Mouse (Mus musculus) neural tube, embryonic 10.5 days (tissue): ENCODE results near the gene Iqcn.

Experiments
- DNase-seq: peaks from one replicate; pipeline ENCODE4 v3.0.0-alpha.2; 2017; ENCODE audit warnings: low spot score; ENCODE audit errors: extremely low spot score

Gene Iqcn

DNA sequence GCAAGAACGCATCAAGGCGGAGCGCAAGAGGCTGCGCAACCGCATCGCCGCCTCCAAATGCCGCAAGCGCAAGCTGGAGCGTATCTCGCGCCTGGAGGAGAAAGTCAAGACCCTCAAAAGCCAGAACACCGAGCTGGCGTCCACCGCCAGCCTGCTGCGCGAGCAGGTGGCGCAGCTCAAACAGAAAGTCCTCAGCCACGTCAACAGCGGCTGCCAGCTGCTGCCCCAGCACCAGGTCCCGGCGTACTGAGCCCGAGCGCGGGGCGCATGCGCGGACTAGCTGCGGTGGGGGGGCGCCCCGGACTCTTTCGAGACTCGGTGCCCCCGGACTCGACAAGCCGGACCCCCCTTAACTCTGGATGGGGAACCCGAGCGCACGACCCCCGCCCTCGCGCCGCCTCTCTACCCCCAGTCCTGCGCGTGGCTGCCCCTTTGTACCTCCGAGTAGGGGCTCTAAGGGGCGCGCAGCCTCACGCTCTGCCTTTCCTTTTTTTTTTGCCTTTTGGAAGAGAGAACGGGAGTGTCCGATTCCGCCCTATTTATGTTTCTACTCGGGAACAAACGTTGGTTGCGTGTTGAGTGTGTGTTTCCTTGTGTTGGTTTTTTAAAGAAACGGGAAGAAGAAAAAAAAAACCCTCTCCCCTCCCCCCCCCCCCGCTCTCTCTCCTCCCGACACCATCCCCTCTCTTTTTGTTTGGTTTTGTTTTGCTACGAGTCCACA lies 3.3 kb upstream of the Iqcn start:
- peak; percentile 84 for DNase-seq

- DNase-seq: peak; percentile 93
Measured at GRCm38 (mm10) chr8:70700555-70700922, 2.7 kb upstream of the Iqcn start.

GRCm38 (mm10) chr8:70701048-70701981 lies 1.9 kb upstream of the Iqcn start:
- DNase-seq: peak; percentile 34

- DNase-seq: no peak
Measured at GRCm38 (mm10) chr8:70701982-70702841, 1.0 kb upstream of the Iqcn start.

GRCm38 (mm10) chr8:70702842-70703182 lies 445 bp upstream of the Iqcn start:
- no peak for DNase-seq

DNA sequence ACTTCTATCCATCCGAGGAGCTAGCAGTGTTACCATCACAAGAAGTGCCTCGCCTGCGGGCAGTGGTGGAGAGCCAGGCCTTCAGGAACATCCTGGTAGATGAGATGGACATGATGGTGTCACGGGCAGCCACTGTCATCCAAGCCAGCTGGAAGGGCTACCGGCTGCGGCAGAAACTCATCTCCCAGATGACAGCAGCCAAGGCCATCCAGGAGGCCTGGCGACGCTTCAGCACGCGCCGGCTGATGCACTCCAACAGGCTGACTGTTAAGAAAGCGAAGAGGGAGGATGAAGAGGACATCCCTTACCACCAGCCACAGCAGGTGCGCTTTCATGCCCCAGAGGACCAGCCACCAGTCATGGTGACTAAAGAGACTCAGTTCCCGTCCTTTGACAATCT lies 5.0 kb downstream of the Iqcn start:
- DNase-seq: no peak

DNA sequence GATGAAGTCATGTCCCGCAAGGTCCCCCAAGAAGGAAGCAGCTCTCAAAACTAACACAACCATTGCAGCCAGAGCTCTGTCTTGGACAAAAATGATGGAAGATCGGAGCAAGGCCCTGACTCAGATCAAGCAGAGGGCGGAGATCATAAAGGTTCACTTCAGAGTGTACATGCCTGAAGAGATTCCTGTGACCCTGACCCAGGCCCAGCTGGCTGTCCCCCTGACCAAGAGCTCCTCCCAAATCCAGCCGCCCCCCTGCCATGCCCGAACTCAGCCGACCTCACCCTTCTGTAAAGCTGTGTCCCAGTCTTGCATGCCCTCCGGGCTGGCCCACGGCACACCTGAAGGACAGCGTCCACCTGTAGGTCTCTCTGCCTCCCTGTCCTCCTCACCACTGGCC lies 6.5 kb downstream of the Iqcn start:
- DNase-seq: no peak

DNA sequence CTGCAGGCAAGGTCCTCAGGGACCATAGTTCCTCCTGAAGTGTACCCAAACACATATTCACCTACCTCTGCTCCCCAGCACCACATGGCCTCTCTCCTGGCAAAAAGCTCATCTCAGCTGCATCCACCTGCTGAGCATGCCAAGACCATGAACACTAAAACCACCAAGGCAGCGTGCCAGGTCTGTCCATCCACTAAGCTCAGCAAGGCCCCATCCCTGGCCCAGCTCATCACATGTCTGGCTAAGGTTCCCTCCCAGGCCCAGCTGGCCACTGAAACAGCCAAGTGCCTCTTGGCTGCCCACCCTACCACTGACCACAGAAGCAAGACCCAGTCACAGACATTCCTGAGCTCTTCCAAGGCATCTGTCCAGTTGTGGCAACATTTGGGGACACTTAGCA lies 7.0 kb downstream of the Iqcn start:
- DNase-seq: no peak

DNA sequence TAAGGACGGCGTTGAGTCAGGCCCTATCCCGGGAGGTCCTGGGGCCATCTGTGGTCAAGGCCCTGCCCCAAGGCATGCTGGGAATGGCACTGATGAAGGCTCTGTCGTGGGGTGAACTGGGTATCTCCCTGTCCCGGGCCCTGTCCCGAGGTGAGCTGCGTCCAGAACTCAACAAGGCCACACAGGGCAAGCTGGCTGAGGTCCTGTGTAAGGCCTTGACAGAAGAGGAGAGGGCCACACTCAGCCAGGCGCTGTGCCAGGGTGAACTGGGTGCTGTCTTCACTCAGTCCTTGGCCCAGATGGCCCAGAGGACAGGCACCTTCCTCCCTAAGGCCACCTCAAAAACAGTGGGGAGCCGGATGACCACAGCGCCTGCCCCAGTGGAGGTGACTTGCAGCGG lies 7.8 kb downstream of the Iqcn start:
- DNase-seq: no peak

- DNase-seq: no peak
Measured at GRCm38 (mm10) chr8:70713991-70714390, 10.7 kb downstream of the Iqcn start.

- no peak for DNase-seq
Measured at GRCm38 (mm10) chr8:70715086-70715485, 11.8 kb downstream of the Iqcn start.

GRCm38 (mm10) chr8:70716521-70717400 lies 13.5 kb downstream of the Iqcn start:
- no peak for DNase-seq

- peak; percentile 51 for DNase-seq
Measured at GRCm38 (mm10) chr8:70718297-70718696, 15.0 kb downstream of the Iqcn start, which contains the start of gene Gm3336. Gene Gm3336, plus strand, starts transcription at chr8:70718543.

- DNase-seq: no peak
Measured at GRCm38 (mm10) chr8:70719796-70720270, 16.6 kb downstream of the Iqcn start.

- DNase-seq: peak; percentile 85
Measured at GRCm38 (mm10) chr8:70720739-70721138, 17.5 kb downstream of the Iqcn start.

GRCm38 (mm10) chr8:70721601-70722000 lies 18.3 kb downstream of the Iqcn start:
- no peak for DNase-seq

GRCm38 (mm10) chr8:70723486-70724210 lies 20.4 kb downstream of the Iqcn start, which contains the start of gene Pde4c:
Gene Pde4c, plus strand, starts transcription at chr8:70723720.
- DNase-seq: no peak

GRCm38 (mm10) chr8:70724216-70724615 lies 21.0 kb downstream of the Iqcn start:
- no peak for DNase-seq

- DNase-seq: no peak
Measured at GRCm38 (mm10) chr8:70725792-70726447, 22.7 kb downstream of the Iqcn start.
